Mouse (Mus musculus) right cerebral cortex, adult 2 months (tissue): Measurements from ENCODE around the gene Hnrnpm.

Experiments
- DNase-seq, 2 experiments: peaks; one replicate each; pipeline ENCODE4 v3.0.0; 2021 to 2022; ENCODE audit warnings: low spot score in 2 of 2

Hnrnpm gene

DNA sequence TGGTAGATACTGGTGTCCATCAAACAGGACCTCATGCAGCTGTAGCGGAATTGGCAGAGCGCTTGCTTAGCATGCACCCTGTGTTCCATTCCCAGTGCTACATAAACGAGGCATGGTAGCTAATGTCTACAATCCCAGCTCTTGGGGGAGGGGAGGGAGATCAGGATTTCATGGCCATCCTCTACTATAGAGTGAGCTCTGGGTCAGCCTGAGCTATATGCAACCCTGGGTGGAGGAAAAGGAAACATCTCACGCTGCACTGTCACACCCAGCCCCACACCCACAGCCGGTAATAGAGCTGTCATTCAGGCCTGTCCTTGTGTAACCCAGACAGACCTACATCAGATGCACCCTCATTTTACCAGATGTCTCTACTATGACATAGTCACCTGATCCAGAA, 88.2 kb downstream of the Hnrnpm start:
- DNase-seq, result no peak

DNA sequence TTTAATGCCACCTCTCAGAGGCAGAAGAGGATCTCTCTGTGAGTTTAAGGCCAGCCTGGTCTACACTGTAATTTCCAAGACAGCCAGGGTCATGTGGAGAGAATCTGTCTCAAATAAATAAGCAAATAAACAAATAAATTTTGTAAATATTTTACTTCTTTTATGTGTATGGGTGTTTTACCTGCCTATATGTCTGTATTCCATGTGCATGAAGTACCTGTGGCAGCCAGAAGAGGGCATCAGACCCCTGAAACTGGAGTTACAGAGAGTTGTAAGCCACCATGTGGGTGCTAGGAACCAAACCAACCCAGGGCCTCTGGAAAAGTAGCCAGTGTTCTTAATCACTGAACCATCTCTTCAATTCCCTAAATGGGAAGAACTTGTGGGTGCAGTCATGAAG, 89.4 kb downstream of the Hnrnpm start:
- no peak for DNase-seq
